Mouse (Mus musculus) thymus, postnatal 4 days (tissue): ENCODE results near the gene Mblac1.
"Not testable (repeated sequence)": the region's sequence is repeated elsewhere in the genome, so short reads cannot be mapped to it uniquely, and the experiment has no call there.

ENCODE experiments used
- DNase-seq: peaks from one replicate; pipeline ENCODE4 v3.0.0; 2021

The Mblac1 gene

DNA sequence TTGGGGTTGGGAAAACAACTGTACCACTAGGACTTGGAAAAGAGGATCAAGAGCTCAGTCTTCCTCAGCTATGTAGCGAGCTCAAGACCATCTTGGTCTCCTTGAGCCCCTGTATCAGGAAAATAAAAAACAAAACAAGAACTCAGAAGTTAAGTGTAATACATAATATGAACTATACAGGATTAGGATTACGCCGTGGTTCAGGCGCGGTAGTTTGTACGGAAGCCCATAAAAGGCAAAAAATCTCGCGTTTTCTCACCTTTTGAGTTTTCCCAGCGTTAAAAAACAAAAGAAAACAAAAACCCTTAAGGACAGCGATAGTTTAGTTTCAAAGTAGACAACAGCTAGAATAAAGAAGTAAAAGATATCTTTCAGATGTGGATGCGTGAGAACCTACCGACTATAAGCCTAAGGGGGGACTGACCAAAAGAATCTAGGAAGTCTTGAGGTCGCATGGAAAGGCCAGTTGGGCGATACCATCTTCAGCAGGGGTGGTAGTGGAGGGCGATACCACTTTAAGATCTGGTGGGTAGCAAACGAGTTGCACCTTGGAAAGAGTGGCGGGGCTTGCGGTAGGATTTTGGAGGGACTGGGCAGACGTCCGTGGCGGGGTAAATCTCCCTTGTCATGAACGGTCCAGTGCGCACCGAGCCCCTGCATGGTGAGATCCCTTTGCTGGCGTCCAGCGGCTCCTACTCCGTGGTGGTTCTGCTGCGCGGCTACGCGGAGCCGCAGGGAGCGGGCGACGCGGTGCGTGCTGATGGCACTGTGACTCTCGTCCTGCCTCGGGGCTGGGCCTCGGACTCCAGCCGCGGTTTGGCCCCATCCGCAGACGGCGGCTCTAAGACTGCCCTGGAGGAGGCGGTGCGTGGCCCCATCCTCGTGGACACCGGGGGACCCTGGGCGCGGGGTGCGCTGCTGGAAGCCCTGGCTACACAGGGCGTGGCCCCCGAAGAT is at the start of gene Mblac1:
Gene Mblac1 (plus strand): TSS at position 544 of the 957 bp plus-strand sequence.
- DNase-seq: peak; percentile 84

- DNase-seq: no peak
These were observed 39.7 kb upstream of the Mblac1 start for GRCm38 (mm10) chr5:138154390-138154789.

DNA sequence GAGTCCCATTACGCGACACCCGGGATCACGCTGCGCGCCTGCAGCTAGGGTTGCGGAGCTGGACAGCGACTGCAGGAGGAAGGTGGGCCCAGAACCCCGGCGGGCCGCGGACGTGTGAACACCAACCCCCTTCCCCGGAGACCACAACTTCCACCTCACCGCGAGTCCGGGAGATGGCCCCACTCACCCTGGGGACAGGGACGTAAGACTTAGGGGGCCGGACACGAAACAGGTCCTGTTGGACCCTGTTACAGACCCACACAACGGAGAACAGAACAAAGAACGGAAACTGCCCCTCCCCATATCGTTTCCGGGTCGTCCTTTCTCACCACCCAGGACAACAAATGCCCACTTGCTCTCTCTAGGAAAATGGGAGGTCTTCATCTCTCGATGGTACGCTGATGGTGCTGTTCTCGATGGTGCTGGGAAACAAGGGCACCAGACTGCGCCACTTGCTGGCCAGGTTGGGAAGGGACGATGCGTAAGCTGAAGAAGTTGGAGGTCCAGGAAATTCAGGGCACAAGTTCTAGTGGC is 38.6 kb upstream of the Mblac1 start, which contains the start of gene Zfp113:
Gene Zfp113 (minus strand): TSS at position 302 of the 534 bp plus-strand sequence.
- peak; percentile 91 for DNase-seq

- no peak for DNase-seq
These were observed 33.8 kb upstream of the Mblac1 start for GRCm38 (mm10) chr5:138160224-138160762.

GRCm38 (mm10) chr5:138160842-138161665 is 33.1 kb upstream of the Mblac1 start, which contains the start of gene Cops6:
Gene Cops6, plus strand, starts transcription at chr5:138161071.
- DNase-seq: peak; percentile 97

GRCm38 (mm10) chr5:138163046-138163445 is 31.1 kb upstream of the Mblac1 start:
- no peak for DNase-seq

DNA sequence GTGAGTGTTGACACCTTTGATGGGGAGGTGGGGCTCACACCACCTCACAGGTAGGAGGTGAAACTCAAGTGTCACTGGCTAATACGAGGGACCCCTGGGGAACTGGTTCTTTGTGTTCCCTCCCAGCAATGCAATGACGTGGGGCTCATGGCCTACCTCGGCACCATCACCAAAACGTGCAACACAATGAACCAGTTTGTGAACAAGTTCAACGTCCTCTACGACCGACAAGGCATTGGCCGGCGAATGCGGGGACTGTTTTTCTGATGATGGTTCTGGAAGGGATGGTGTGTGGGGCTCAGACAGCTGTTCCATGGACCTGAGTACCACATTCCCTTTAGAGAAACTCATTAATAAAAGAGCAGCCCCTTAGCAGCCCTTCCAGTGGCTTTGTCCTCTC is 30.5 kb upstream of the Mblac1 start:
- no peak for DNase-seq

GRCm38 (mm10) chr5:138165594-138165993 is 28.5 kb upstream of the Mblac1 start:
- no peak for DNase-seq

DNA sequence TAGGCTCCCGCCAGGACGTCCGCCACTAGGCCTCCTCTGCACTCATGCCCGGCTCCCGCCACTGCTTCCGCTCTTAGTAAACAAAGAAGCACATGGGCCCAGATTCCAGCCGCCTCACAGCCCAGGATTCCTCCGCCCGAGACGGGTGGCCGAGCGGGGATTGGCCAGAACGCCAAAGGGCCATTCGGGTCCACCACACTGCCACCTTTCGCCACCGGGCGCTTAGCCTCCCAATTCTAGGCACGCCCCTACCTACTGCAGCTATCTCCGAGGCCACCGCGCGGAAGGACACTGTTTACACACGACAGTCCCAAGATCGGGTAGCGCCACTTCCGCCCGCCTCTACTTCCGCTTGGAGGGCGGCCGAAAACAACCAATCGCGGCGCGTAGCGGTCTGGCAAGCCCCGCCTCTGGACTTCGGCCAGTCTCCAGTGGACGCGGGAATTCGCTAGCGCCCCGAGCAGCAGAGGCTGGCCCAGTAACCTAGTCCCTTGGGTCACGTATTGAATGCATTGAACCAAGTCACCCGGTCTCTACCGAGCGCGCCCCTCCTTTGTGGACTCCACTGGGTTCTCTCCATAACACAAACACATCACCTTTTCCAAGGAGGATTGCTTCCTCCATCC is 23.1 kb upstream of the Mblac1 start:
- DNase-seq: peak; percentile 94

DNA sequence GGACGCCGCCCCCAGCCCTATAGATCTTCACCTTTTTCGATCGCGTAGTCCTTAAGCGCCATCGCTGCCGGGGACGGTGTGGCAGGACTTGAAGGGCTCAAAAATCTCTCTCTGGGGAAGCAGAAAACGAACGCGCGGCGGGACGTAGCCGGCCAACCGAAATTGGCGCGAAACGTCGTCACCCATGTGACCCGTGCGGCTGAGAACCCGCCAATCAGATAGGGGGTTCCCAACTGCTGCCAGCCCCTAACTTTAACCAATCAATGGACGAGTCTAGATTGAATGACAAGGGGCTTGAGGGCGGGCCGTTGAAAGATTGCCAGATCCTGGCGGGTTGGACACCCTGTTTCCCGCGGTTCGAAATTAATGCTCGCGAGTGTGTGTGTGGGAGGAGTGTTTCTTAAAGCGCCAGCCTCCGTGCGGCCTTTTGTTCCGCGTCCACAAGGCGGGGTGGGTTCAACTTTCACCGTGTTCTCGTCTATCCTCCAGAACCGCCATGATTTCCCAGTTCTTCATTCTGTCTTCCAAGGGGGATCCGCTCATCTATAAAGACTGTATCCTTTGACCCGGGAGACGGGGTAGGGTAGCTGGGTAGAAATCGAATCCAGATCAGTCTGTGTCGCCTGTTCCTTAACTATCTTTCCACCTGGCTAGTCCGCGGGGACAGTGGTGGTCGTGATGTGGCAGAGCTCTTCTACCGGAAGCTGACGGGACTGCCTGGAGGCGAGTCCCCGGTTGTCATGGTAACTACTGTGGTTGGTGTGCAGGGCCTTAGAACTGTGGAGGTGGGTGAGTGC is 22.2 kb upstream of the Mblac1 start, which contains the start of the genes Ap4m1 and Mcm7:
Gene Ap4m1 (plus strand): TSS at position 308 of the 797 bp plus-strand sequence.
Gene Mcm7 (minus strand): TSS at position 728 of the 797 bp plus-strand sequence.
- DNase-seq: peak; percentile 89

DNA sequence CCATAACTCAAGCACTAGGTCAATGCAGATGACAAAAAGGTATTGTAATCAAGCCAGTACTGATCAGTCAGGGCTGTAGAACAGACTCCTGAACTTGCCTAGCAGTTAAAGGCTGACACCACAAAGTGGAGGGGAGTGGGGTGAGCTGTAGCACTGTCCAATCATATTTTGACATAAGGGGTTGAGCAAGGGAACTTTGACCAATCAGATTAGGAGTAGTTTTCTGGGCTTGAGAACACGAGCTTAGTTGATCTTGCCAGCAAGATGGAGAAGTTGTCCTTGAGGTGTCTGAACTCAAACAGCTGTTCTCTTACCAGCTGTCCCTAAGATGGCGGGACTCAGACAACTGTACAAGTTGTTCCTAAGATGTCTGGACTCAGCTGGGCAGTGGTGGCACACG is 20.9 kb upstream of the Mblac1 start:
- no peak for DNase-seq

- peak; percentile 90 for DNase-seq
These were observed 7.0 kb upstream of the Mblac1 start, which contains the start of the genes Taf6 and Cnpy4 for GRCm38 (mm10) chr5:138186950-138187638. Gene Taf6, minus strand, starts transcription at chr5:138187451. Gene Cnpy4, plus strand, starts transcription at chr5:138187485.

DNA sequence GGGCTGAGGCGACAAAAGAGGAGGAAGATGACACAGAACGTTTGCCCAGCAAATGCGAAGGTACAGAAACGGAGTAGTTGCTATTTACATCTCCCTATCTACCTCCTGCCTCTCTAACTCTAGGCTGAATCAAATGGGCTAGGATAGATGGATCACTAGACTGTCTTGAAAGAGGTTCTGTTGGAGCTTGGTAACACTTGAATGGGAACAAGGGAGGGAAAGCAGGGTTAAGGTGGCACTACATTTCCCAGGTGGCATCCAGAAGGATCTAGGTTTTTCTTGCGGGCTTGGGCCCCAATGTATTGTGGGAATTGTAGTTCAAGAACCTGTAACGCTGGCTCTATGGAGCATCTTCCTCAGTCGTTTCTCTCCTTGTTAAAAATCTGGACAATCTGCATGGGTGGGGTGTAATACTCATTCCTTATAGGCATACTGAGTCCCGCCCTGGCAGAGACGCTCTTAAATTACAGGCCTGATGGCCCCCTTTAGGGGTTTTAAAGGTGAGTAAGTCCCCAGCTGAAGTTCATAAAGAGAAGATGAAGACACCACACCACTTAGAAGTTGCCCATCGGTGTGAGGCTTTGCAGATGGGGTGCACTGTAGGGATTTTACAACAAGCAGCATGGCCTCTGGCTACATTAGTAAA is 6.3 kb upstream of the Mblac1 start:
- DNase-seq: peak; percentile 63

- peak; percentile 55 for DNase-seq
These were observed 736 bp downstream of the Mblac1 start for GRCm38 (mm10) chr5:138194755-138195345.

DNA sequence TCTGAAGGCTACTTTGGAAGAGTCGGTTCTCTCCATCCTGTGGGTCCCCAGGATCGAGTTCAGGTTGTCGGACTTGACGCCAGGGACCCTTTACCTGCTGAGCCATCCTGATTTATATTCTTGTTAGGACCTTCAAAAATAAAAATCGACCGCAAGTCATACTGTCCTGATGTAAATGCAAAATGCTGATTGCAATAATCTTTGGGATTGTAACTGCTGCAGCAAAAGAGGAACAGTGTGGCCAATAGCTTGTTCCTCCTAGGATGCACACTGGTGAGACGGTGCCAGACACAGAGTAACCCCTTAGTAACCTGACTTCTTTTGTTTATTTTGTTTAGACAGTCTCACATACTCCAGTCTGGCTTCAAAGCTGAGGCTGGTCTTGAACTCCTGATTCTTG is 1.3 kb downstream of the Mblac1 start:
- no peak for DNase-seq

- no peak for DNase-seq
These were observed 5.5 kb downstream of the Mblac1 start for GRCm38 (mm10) chr5:138199576-138199975.

GRCm38 (mm10) chr5:138202086-138202485 is 8.0 kb downstream of the Mblac1 start:
- DNase-seq: no peak

DNA sequence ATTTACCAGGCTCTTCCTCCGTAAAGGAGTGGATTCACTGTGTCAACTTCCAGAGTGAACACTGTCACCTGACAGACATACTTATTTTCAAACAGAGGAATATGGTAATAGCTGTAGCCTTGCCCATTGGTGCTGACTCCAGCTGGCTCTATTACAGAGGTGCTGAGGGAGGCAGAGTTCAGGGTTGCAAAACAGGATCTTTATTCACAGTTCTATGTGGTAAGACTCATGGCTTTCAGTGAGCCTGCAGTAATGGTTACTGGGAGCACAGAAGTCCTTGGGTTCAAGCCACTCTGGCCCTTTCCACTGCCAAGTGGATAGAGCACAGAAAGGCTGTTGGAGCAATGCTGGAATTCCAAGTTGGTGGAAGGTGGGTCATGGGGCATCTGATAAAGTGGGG is 13.1 kb downstream of the Mblac1 start:
- no peak for DNase-seq

GRCm38 (mm10) chr5:138207873-138208272 is 13.8 kb downstream of the Mblac1 start:
- DNase-seq: no peak

GRCm38 (mm10) chr5:138216632-138217031 is 22.5 kb downstream of the Mblac1 start:
- not testable (repeated sequence) for DNase-seq
